Mouse (Mus musculus): ENCODE measurements around the gene Rhbdd1. TPM values are rescaled to one million over a fixed set of nuclear protein-coding genes. Genes with fewer than 3 reads are reported as not detected.

Rhbdd1 gene
- polyA plus RNA-seq, 1 experiment from 2014 or later = 6.6 TPM

DNA sequence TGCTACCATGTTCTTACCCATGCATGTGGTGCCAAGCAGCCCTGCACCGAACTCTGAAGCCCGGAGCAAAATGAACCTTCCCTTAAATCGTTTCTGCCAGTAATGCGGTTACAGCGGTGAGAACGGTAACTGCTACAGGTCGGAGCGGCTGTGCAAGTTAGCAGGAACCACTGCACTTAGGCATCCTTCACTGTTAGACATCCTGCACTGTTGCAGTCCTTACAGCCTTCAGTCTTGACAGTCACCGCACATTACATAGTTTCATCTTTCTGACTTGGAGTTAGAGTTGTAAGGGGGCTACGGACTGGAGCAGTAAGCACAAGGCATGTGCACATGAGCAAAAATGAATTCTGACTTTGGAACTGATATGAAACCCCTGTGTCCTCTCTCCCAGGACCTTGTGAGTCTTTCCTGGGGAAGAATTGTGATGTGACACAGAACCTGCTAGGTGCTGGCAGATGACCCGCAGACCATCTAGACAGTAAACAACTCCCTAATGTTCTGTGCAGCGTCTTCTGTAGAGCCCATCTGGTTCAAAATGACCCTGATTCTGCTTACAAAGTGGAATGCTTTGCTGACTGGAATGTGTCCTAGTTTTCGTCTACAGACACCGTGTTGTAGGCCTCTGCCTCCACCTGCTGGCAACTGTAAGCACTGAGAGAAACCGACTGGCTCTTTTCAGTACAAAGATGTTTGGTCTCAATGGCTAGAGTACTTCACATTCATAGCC lies 116.8 kb downstream of the Rhbdd1 start:
- no peaks in the 10 kb centered on the region for H3K27me3 ChIP-seq (ENCODE audit: control insufficient read depth, insufficient read depth, low read length)
- ATAC-seq (ENCODE audit: insufficient number of reproducible peaks, insufficient read depth, low FRiP score, low read depth) = peak; percentile 42; the same call in 1 of the 2 replicates
- no peaks in the 10 kb centered on the region for H3K9me3 ChIP-seq (ENCODE audit: control insufficient read depth, low read depth, low read length)
- 54% methylated on average over 15 of the region's 15 CpGs for WGBS
- H3K27ac ChIP-seq (ENCODE audit: low read length) = no peak overlapping the region
- no peaks in the 10 kb centered on the region for H3K36me3 ChIP-seq (ENCODE audit: control insufficient read depth, insufficient read depth, low read length)
- H3K4me3 ChIP-seq (ENCODE audit: low read depth, low read length) = no peak overlapping the region
- no peak overlapping the region for H3K4me2 ChIP-seq (replicated peaks; ENCODE audit: low read depth, low read length)
- H3K9ac ChIP-seq (replicated peaks; ENCODE audit: low read depth, low read length) = no peak overlapping the region
- no peaks in the 10 kb centered on the region for H3K4me1 ChIP-seq (ENCODE audit: control insufficient read depth, insufficient read depth, low read length)

DNA sequence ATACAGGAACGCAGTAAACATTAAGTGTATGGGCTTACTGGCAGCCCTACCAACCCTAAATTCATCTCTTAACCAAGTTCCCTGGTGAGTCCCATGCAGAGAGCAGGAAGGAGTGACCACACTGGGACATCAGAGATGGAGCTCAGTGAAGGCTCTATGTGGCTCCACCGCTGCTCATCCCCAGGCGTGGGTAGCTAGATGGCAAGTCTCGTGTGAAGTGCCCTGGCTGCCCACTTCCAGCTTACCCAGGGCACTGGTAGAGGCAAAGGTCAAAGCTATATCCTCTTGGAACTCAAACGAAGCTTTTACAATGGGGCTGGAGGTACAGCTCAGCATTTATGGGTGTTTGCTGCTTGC lies 117.4 kb downstream of the Rhbdd1 start:
- Histone ChIP-seq H3K36me3 (ENCODE audit: control insufficient read depth, insufficient read depth, low read length) (no peaks in the 10 kb centered on the region), H3K27me3 (ENCODE audit: control insufficient read depth, insufficient read depth, low read length) (no peaks in the 10 kb centered on the region), H3K4me1 (ENCODE audit: control insufficient read depth, insufficient read depth, low read length) (no peaks in the 10 kb centered on the region), H3K27ac (ENCODE audit: low read length) (no peak overlapping the region), H3K9me3 (ENCODE audit: control insufficient read depth, low read depth, low read length) (no peaks in the 10 kb centered on the region), H3K4me2 (replicated peaks; ENCODE audit: low read depth, low read length) (no peak overlapping the region), H3K4me3 (ENCODE audit: low read depth, low read length) (no peak overlapping the region), H3K9ac (replicated peaks; ENCODE audit: low read depth, low read length) (no peak overlapping the region)
- 74% methylated on average over 5 of the region's 5 CpGs for WGBS
- ATAC-seq (ENCODE audit: insufficient number of reproducible peaks, insufficient read depth, low FRiP score, low read depth) = peak; percentile 11; the same call in 1 of the 2 replicates

- Histone ChIP-seq H3K4me3 (ENCODE audit: low read depth, low read length) (no peak overlapping the region), H3K4me2 (replicated peaks; ENCODE audit: low read depth, low read length) (no peak overlapping the region), H3K9ac (replicated peaks; ENCODE audit: low read depth, low read length) (no peak overlapping the region), H3K36me3 (ENCODE audit: control insufficient read depth, insufficient read depth, low read length) (no peaks in the 10 kb centered on the region), H3K9me3 (ENCODE audit: control insufficient read depth, low read depth, low read length) (no peaks in the 10 kb centered on the region), H3K4me1 (ENCODE audit: control insufficient read depth, insufficient read depth, low read length) (no peaks in the 10 kb centered on the region), H3K27me3 (ENCODE audit: control insufficient read depth, insufficient read depth, low read length) (no peaks in the 10 kb centered on the region), H3K27ac (ENCODE audit: low read length) (no peak overlapping the region)
- no peak for ATAC-seq (ENCODE audit: insufficient number of reproducible peaks, insufficient read depth, low FRiP score, low read depth)
- 73% methylated on average over 3 of the region's 3 CpGs for WGBS
Measured at GRCm38 (mm10) chr1:82437273-82437672, 121.0 kb downstream of the Rhbdd1 start.

DNA sequence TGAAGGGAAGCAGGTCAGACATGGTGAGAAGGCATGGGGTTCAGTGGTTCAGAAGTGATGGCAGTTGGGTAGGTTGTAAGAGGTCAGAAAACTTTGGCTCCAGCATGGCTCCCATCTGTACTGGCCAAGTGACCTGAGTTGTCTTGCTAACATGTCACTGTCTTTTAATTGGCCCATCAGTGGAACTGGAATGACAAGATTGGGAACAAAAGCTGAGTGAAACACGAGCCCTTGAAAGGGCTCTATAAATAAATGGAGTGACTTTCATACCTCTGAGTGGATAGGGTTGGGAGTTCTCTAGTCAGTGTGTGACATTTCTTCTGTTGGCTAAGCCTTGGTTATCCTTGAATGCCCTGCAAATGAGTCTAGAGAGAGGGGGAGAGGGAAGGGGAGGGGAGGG lies 123.9 kb downstream of the Rhbdd1 start:
- H3K9ac ChIP-seq (replicated peaks; ENCODE audit: low read depth, low read length) = no peak overlapping the region
- H3K27ac ChIP-seq (ENCODE audit: low read length) = no peak overlapping the region
- H3K27me3 ChIP-seq (ENCODE audit: control insufficient read depth, insufficient read depth, low read length) = no peaks in the 10 kb centered on the region
- no peak overlapping the region for H3K4me2 ChIP-seq (replicated peaks; ENCODE audit: low read depth, low read length)
- H3K36me3 ChIP-seq (ENCODE audit: control insufficient read depth, insufficient read depth, low read length) = no peaks in the 10 kb centered on the region
- no peaks in the 10 kb centered on the region for H3K4me1 ChIP-seq (ENCODE audit: control insufficient read depth, insufficient read depth, low read length)
- H3K4me3 ChIP-seq (ENCODE audit: low read depth, low read length) = no peak overlapping the region
- WGBS = 45% methylated on average over 1 of the region's 1 CpGs
- ATAC-seq (ENCODE audit: insufficient number of reproducible peaks, insufficient read depth, low FRiP score, low read depth) = no peak
- H3K9me3 ChIP-seq (ENCODE audit: control insufficient read depth, low read depth, low read length) = no peaks in the 10 kb centered on the region

- Histone ChIP-seq H3K27ac (ENCODE audit: low read length) (no peak overlapping the region), H3K4me1 (ENCODE audit: control insufficient read depth, insufficient read depth, low read length) (no peaks in the 10 kb centered on the region), H3K9ac (replicated peaks; ENCODE audit: low read depth, low read length) (no peak overlapping the region), H3K36me3 (ENCODE audit: control insufficient read depth, insufficient read depth, low read length) (no peaks in the 10 kb centered on the region), H3K9me3 (ENCODE audit: control insufficient read depth, low read depth, low read length) (no peaks in the 10 kb centered on the region), H3K4me3 (ENCODE audit: low read depth, low read length) (no peak overlapping the region), H3K27me3 (ENCODE audit: control insufficient read depth, insufficient read depth, low read length) (no peaks in the 10 kb centered on the region), H3K4me2 (replicated peaks; ENCODE audit: low read depth, low read length) (no peak overlapping the region)
- 61% methylated on average over 4 of the region's 4 CpGs for WGBS
- no peak for ATAC-seq (ENCODE audit: insufficient number of reproducible peaks, insufficient read depth, low FRiP score, low read depth)
Measured at GRCm38 (mm10) chr1:82443517-82443916, 127.3 kb downstream of the Rhbdd1 start.

GRCm38 (mm10) chr1:82446049-82446448 lies 129.8 kb downstream of the Rhbdd1 start:
- H3K4me2 ChIP-seq (replicated peaks; ENCODE audit: low read depth, low read length) = no peak overlapping the region
- no peak overlapping the region for H3K27ac ChIP-seq (ENCODE audit: low read length)
- H3K36me3 ChIP-seq (ENCODE audit: control insufficient read depth, insufficient read depth, low read length) = no peaks in the 10 kb centered on the region
- no peak overlapping the region for H3K9ac ChIP-seq (replicated peaks; ENCODE audit: low read depth, low read length)
- ATAC-seq (ENCODE audit: insufficient number of reproducible peaks, insufficient read depth, low FRiP score, low read depth) = no peak
- no peak overlapping the region for H3K4me3 ChIP-seq (ENCODE audit: low read depth, low read length)
- no peaks in the 10 kb centered on the region for H3K27me3 ChIP-seq (ENCODE audit: control insufficient read depth, insufficient read depth, low read length)
- H3K4me1 ChIP-seq (ENCODE audit: control insufficient read depth, insufficient read depth, low read length) = no peaks in the 10 kb centered on the region
- 74% methylated on average over 7 of the region's 7 CpGs for WGBS
- H3K9me3 ChIP-seq (ENCODE audit: control insufficient read depth, low read depth, low read length) = no peaks in the 10 kb centered on the region

DNA sequence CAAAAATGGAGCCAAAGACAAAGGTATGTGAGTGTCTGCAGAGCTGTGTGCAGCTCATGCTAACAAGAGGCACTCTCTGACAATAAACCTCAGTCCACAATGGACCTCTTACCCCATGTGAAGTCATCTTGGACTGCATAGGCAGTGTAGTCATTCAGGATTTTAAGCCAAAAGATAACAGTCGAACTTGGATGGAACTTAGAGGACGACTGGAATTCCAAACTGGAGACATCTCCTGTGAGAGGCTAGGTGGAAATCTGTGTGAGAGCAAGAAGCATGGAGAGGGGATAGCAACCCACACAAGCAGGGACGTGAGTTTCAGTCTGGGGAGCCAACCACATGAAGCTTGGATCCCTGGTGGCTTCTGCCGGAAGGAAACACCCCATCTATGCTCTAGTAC lies 133.6 kb downstream of the Rhbdd1 start:
- Histone ChIP-seq H3K4me1 (ENCODE audit: control insufficient read depth, insufficient read depth, low read length) (no peaks in the 10 kb centered on the region), H3K4me2 (replicated peaks; ENCODE audit: low read depth, low read length) (no peak overlapping the region), H3K4me3 (ENCODE audit: low read depth, low read length) (no peak overlapping the region), H3K9ac (replicated peaks; ENCODE audit: low read depth, low read length) (no peak overlapping the region), H3K27me3 (ENCODE audit: control insufficient read depth, insufficient read depth, low read length) (no peaks in the 10 kb centered on the region), H3K27ac (ENCODE audit: low read length) (no peak overlapping the region), H3K36me3 (ENCODE audit: control insufficient read depth, insufficient read depth, low read length) (no peaks in the 10 kb centered on the region), H3K9me3 (ENCODE audit: control insufficient read depth, low read depth, low read length) (no peaks in the 10 kb centered on the region)
- WGBS = 84% methylated on average over 4 of the region's 4 CpGs
- no peak for ATAC-seq (ENCODE audit: insufficient number of reproducible peaks, insufficient read depth, low FRiP score, low read depth)

- 37% methylated on average over 6 of the region's 6 CpGs for WGBS
- Histone ChIP-seq H3K36me3 (ENCODE audit: control insufficient read depth, insufficient read depth, low read length) (no peaks in the 10 kb centered on the region), H3K9ac (replicated peaks; ENCODE audit: low read depth, low read length) (no peak overlapping the region), H3K27me3 (ENCODE audit: control insufficient read depth, insufficient read depth, low read length) (no peaks in the 10 kb centered on the region), H3K9me3 (ENCODE audit: control insufficient read depth, low read depth, low read length) (no peaks in the 10 kb centered on the region), H3K4me2 (replicated peaks; ENCODE audit: low read depth, low read length) (no peak overlapping the region), H3K27ac (ENCODE audit: low read length) (no peak overlapping the region), H3K4me1 (ENCODE audit: control insufficient read depth, insufficient read depth, low read length) (no peaks in the 10 kb centered on the region), H3K4me3 (ENCODE audit: low read depth, low read length) (no peak overlapping the region)
- ATAC-seq (ENCODE audit: insufficient number of reproducible peaks, insufficient read depth, low FRiP score, low read depth) = no peak
Measured at GRCm38 (mm10) chr1:82451927-82452651, 135.8 kb downstream of the Rhbdd1 start.

All from stomach, embryonic 14.5 days (tissue).